In the genomic region with DNA sequence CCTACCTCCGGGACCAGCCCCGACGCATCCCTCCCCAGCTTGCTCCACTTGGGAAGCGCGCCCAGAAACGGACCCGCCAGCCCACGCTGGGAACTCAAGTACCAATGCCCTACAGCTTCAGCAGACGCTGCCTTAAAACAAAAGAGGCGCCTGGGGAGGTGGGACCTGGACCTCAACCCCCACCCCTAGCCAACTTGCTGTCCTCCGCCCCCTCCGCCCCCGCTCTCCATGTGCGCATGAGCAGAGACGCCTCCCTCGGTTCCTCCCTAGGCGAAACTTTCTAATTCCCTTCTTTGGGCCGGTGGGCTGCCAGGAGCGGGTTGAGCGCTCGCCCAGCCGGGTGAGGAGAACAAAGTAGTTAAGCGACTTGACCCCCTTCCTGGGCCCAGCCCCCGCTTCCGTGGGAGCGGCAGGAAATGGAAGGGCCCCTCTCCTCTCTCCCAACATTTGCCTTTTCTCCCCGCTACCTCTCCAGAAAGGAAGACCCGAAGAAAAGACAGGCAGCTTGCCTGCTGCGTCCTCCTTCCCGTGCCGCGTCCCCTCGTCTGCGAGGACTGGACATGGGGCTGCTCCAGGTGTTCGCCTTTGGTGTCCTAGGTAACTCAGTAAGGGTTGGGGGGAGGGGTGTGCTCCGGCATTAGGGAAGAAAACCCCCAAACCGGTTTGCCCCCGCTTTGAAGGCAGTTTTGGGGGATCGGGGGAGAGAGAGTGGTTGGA, we compare ENCODE assay signal across 8 mouse cellular contexts. TPM values are rescaled to one million over a fixed set of nuclear protein-coding genes. Genes with fewer than 3 reads are reported as not detected.
DNase-seq lines count a peak whose midpoint lies in the region; ATAC-seq and TF ChIP-seq lines count a peak whose summit lies in the region.

A gene (plus strand): TSS at position 230 of the 717 bp plus-strand sequence.

- peaks cover 33% of the 10 kb centered on the region; the same call in 1 of the 2 replicates for H3K36me3 ChIP-seq in embryonic facial prominence, embryonic 14.5 days (ENCODE audit: control insufficient read depth, insufficient read depth, low read length)
- peaks cover 36% of the 10 kb centered on the region for H3K36me3 ChIP-seq in heart, embryonic 14.5 days (ENCODE audit: control insufficient read depth, insufficient read depth, low read length)
- no peaks in the 10 kb centered on the region for H3K36me3 ChIP-seq in liver, embryonic 15.5 days (replicated peaks)

- peaks cover 30% of the 10 kb centered on the region for H3K4me1 ChIP-seq in embryonic facial prominence, embryonic 14.5 days (ENCODE audit: control insufficient read depth, insufficient read depth, low read length)
- H3K4me1 ChIP-seq in heart, embryonic 14.5 days (ENCODE audit: control insufficient read depth in 2 of 2, insufficient read depth in 2 of 2, low read length in 2 of 2), result peaks cover 38 to 62% of the 10 kb centered on the region in 2 experiments
- H3K4me1 ChIP-seq in liver, embryonic 15.5 days (replicated peaks), result no peaks in the 10 kb centered on the region
- peaks cover 19% of the 10 kb centered on the region for H3K4me1 ChIP-seq in olfactory bulb, adult 2 months (ENCODE audit: control insufficient read depth, insufficient read depth, low read length)

- WGBS in embryonic facial prominence, embryonic 14.5 days, result under 1% methylated on average over 37 of the region's 39 CpGs
- under 1% methylated on average over 39 of the region's 39 CpGs for WGBS in heart, embryonic 14.5 days
- under 1% methylated on average over 39 of the region's 39 CpGs for WGBS in liver, embryonic 15.5 days (ENCODE audit: insufficient replicate concordance)
- WGBS in olfactory bulb, adult 2 months, result under 1% methylated on average over 39 of the region's 39 CpGs

- no peak for TF ChIP-seq POLR2A in olfactory bulb, adult 2 months (IDR thresholded peaks at IDR 0.05; ENCODE audit: insufficient read depth, low read depth, low read length)

- H3K9ac ChIP-seq in embryonic facial prominence, embryonic 14.5 days (ENCODE audit: low read depth, low read length), result peak within 1 kb of the TSS; percentile 86
- H3K9ac ChIP-seq in heart, embryonic 14.5 days (ENCODE audit: low read length), result peak within 1 kb of the TSS; percentile 97
- H3K9ac ChIP-seq in liver, embryonic 15.5 days, result no peak within 1 kb of the TSS

- no peaks in the 10 kb centered on the region for H3K9me3 ChIP-seq in embryonic facial prominence, embryonic 14.5 days (ENCODE audit: control insufficient read depth, low read length)
- no peaks in the 10 kb centered on the region for H3K9me3 ChIP-seq in heart, embryonic 14.5 days (ENCODE audit: control insufficient read depth, low read length)
- no peaks in the 10 kb centered on the region for H3K9me3 ChIP-seq in liver, embryonic 15.5 days (replicated peaks)

- no peak for TF ChIP-seq CTCF in olfactory bulb, adult 2 months (IDR thresholded peaks at IDR 0.05; ENCODE audit: insufficient read depth, low read depth, low read length)

- H3K27me3 ChIP-seq in embryonic facial prominence, embryonic 14.5 days (replicated peaks; ENCODE audit: control insufficient read depth, insufficient read depth, low read length), result no peaks in the 10 kb centered on the region
- no peaks in the 10 kb centered on the region for H3K27me3 ChIP-seq in heart, embryonic 14.5 days (ENCODE audit: control insufficient read depth, insufficient read depth, low read length)
- peaks cover 47% of the 10 kb centered on the region for H3K27me3 ChIP-seq in liver, embryonic 15.5 days

- peak; percentile 16 to 25 for DNase-seq in frontal cortex, postnatal 10 days (ENCODE audit: low spot score in 2 of 2)
- DNase-seq in frontal cortex, postnatal 14 days (ENCODE audit: low spot score in 2 of 2), result no peak
- DNase-seq in embryonic facial prominence, embryonic 14.5 days (ENCODE audit: low spot score), result peak; percentile 88
- peak; percentile 93 for DNase-seq in kidney, postnatal 10 days

- peak; percentile 75 for ATAC-seq in embryonic facial prominence, embryonic 14.5 days (ENCODE audit: low read depth)
- peak; percentile 64 for ATAC-seq in heart, embryonic 14.5 days (ENCODE audit: insufficient number of reproducible peaks, insufficient read depth, low FRiP score, low read depth)
- no peak for ATAC-seq in liver, embryonic 15.5 days (ENCODE audit: insufficient read depth)
- no peak for ATAC-seq in erythroid progenitor cell, adult 5-6 weeks (replicated peaks; ENCODE audit: low FRiP score, poor library complexity, severe bottlenecking)

- H3K27ac ChIP-seq in embryonic facial prominence, embryonic 14.5 days (replicated peaks; ENCODE audit: low read depth, low read length), result peak within 1 kb of the TSS; percentile 90
- peak within 1 kb of the TSS; percentile 72 to 96 for H3K27ac ChIP-seq in heart, embryonic 14.5 days (replicated peaks in 1 of 2; ENCODE audit: control insufficient read depth in 1 of 2, insufficient read depth in 1 of 2, low read depth in 2 of 2, low read length in 2 of 2)
- no peak within 1 kb of the TSS for H3K27ac ChIP-seq in liver, embryonic 15.5 days (replicated peaks)
- no peak within 1 kb of the TSS for H3K27ac ChIP-seq in olfactory bulb, adult 2 months (ENCODE audit: insufficient read depth, low read depth, low read length)

- peak within 1 kb of the TSS; percentile 72 for H3K4me3 ChIP-seq in embryonic facial prominence, embryonic 14.5 days (ENCODE audit: low read depth, low read length)
- H3K4me3 ChIP-seq in heart, embryonic 14.5 days (ENCODE audit: control insufficient read depth in 1 of 2, insufficient read depth in 1 of 2, low read depth in 1 of 2, low read length in 2 of 2), result peak within 1 kb of the TSS; percentile 75 to 86
- peak within 1 kb of the TSS; percentile 38 for H3K4me3 ChIP-seq in liver, embryonic 15.5 days (replicated peaks)
- H3K4me3 ChIP-seq in olfactory bulb, adult 2 months (ENCODE audit: insufficient read depth, low read depth, low read length), result peak within 1 kb of the TSS; percentile 44

- H3K4me2 ChIP-seq in embryonic facial prominence, embryonic 14.5 days (ENCODE audit: low read depth, low read length), result peak within 1 kb of the TSS; percentile 88
- peak within 1 kb of the TSS; percentile 75 for H3K4me2 ChIP-seq in heart, embryonic 14.5 days (ENCODE audit: low read length)
- H3K4me2 ChIP-seq in liver, embryonic 15.5 days, result peak within 1 kb of the TSS; percentile 55

RNA-seq across cellular contexts. Expression of the gene that starts here (rescaled TPM):
- 84.2 and 93.9 TPM in 2 replicates for polyA plus RNA-seq in embryonic facial prominence, embryonic 14.5 days (2014; fragmentation: Nextera tagmentation; extraction: Ambion mirVana)
- polyA plus RNA-seq in heart, embryonic 14.5 days (2014; fragmentation: Nextera tagmentation; extraction: Ambion mirVana), result 96.3 and 101 TPM in 2 replicates
- polyA plus RNA-seq in liver, embryonic 15.5 days (2015; fragmentation: Nextera tagmentation; extraction: Ambion mirVana), result 3.8 and 4.0 TPM in 2 replicates
- polyA plus RNA-seq in olfactory bulb, adult 2 months (2012; ENCODE audit: insufficient read depth, insufficient read length, low replicate concordance, missing spikeins), result not detected in 2 replicates
- total RNA-seq in erythroid progenitor cell, adult 5-6 weeks (2015; ENCODE audit: low replicate concordance), result 1.1 TPM in 1 of 2 replicates, not detected in the other
- total RNA-seq in erythroid progenitor cell, adult 5-6 weeks (2017; ENCODE audit: low replicate concordance), result 0.64 and 1.1 TPM in 2 replicates

Comparison
In these comparisons a context has a peak if more than half of its experiments do, and no peak if none do; other contexts are left out.
1. RNA of the gene that starts here (polyA plus RNA-seq): 96.3 to 101 TPM in heart, embryonic 14.5 days and 84.2 to 93.9 TPM in embryonic facial prominence, embryonic 14.5 days; 3.8 to 4.0 TPM in liver, embryonic 15.5 days and not detected in olfactory bulb, adult 2 months; every median in the first group is over 10 times any median in the second.
2. DNase-seq: peak in frontal cortex, postnatal 10 days (2 of 2), embryonic facial prominence, embryonic 14.5 days (single experiment) and kidney, postnatal 10 days (single experiment); none in frontal cortex, postnatal 14 days (0 of 2).
3. ATAC-seq: peak in embryonic facial prominence, embryonic 14.5 days (single experiment) and heart, embryonic 14.5 days (single experiment); none in liver, embryonic 15.5 days (single experiment) and erythroid progenitor cell, adult 5-6 weeks (single experiment).
4. H3K27ac ChIP-seq: peak in embryonic facial prominence, embryonic 14.5 days (single experiment) and heart, embryonic 14.5 days (2 of 2); none in liver, embryonic 15.5 days (single experiment) and olfactory bulb, adult 2 months (single experiment).
5. Peak in every context shown above with its lines, with median percentiles within 50 percentile points of each other: H3K4me2 ChIP-seq and H3K4me3 ChIP-seq.